Mouse (Mus musculus) liver, adult 2 months (tissue): Measurements from ENCODE around the gene H2-T3.
"Not testable (repeated sequence)": the region's sequence is repeated elsewhere in the genome, so short reads cannot be mapped to it uniquely, and the experiment has no call there.

Experiments
- CTCF ChIP-seq: fragments of 200-500 bp; IDR thresholded peaks from 2 replicates; pipeline ENCODE4 v1.5.1; 2011; ENCODE audit warnings: low read depth, low read length, control low read depth
- POLR2A ChIP-seq: fragments of 200-500 bp; IDR thresholded peaks from 2 replicates; pipeline ENCODE4 v1.6.1; 2011; ENCODE audit warnings: low read length, control low read depth; ENCODE audit not compliant: insufficient read depth; ENCODE audit errors: extremely low read depth

GRCm38 (mm10) chr17:36169094-36169493 is 21.0 kb downstream of the H2-T3 start:
- TF ChIP-seq CTCF, POLR2A: not testable (repeated sequence)
